Mouse (Mus musculus) hindbrain, embryonic 15.5 days (tissue): Measurements from ENCODE around the gene Fgfr2. TPM values are rescaled to one million over a fixed set of nuclear protein-coding genes. Genes with fewer than 3 reads are reported as not detected.

Source experiments
- ATAC-seq: fragments of 200-750 bp; cut with Nextera tagmentation; 2 replicates; pipeline ENCODE4 v1.8.0; 2017; ENCODE audit warnings: low read depth, moderate number of reproducible peaks, moderate TSS enrichment; ENCODE audit not compliant: low FRiP score
- H3K27ac ChIP-seq: fragments of 300-500 bp; sonication (generic); replicated peaks from 2 replicates; pipeline ENCODE4 v1.5.1; 2015; ENCODE audit warnings: mild to moderate bottlenecking, inconsistent platforms
- H3K27me3 ChIP-seq: fragments of 300-500 bp; sonication (generic); 2 replicates; pipeline ENCODE4 v1.6.1; 2015; ENCODE audit warnings: control low read depth, inconsistent platforms
- H3K36me3 ChIP-seq: fragments of 300-500 bp; sonication (generic); 2 replicates; pipeline ENCODE4 v1.6.1; 2015; ENCODE audit warnings: control low read depth, inconsistent platforms
- H3K4me1 ChIP-seq: fragments of 300-500 bp; sonication (generic); replicated peaks from 2 replicates; pipeline ENCODE4 v1.6.1; 2015; ENCODE audit warnings: control low read depth, inconsistent platforms
- H3K4me2 ChIP-seq: fragments of 300-500 bp; sonication (generic); 2 replicates; pipeline ENCODE4 v1.6.1; 2015; ENCODE audit warnings: moderate library complexity, mild to moderate bottlenecking, inconsistent platforms
- H3K4me3 ChIP-seq: fragments of 300-500 bp; sonication (generic); 2 replicates; pipeline ENCODE4 v1.5.1; 2015; ENCODE audit warnings: mild to moderate bottlenecking, inconsistent platforms
- H3K9ac ChIP-seq: fragments of 300-500 bp; sonication (generic); 2 replicates; pipeline ENCODE4 v1.6.1; 2015; ENCODE audit warnings: inconsistent platforms
- H3K9me3 ChIP-seq: fragments of 300-500 bp; sonication (generic); 2 replicates; pipeline ENCODE4 v1.6.1; 2016; ENCODE audit warnings: control low read depth, inconsistent platforms
- WGBS: fragments of 180-500 bp; shearing (Covaris S2); methylation state at CpG from one replicate; pipeline ENCODE4 v1.1.7; 2015; 5-methylcytosine and 5-hydroxymethylcytosine counted together
- polyA plus RNA-seq: library from polyadenylated mRNA; unstranded; fragments of >200 nt; fragmentation: Nextera tagmentation; extraction: Ambion mirVana; gene quantifications from 2 replicates; pipeline ENCODE4 v1.2.1, GENCODE M21; 2015

The Fgfr2 gene
- polyA plus RNA-seq, 1 experiment from 2014 or later = 28.5 TPM

- Histone ChIP-seq H3K4me2 (no peak overlapping the region), H3K27me3 (no peaks in the 10 kb centered on the region), H3K27ac (no peak overlapping the region), H3K9me3 (no peaks in the 10 kb centered on the region), H3K4me1 (peaks cover 5% of the 10 kb centered on the region), H3K36me3 (no peaks in the 10 kb centered on the region), H3K4me3 (no peak overlapping the region), H3K9ac (no peak overlapping the region)
- over 99% methylated on average over 5 of the region's 5 CpGs for WGBS
- no peak for ATAC-seq
Observed at GRCm38 (mm10) chr7:130664037-130664436, 2459.1 kb downstream of the Fgfr2 start.

- Histone ChIP-seq H3K9ac (no peak overlapping the region), H3K4me2 (no peak overlapping the region), H3K4me3 (no peak overlapping the region), H3K27me3 (no peaks in the 10 kb centered on the region), H3K27ac (no peak overlapping the region), H3K36me3 (no peaks in the 10 kb centered on the region), H3K4me1 (no peaks in the 10 kb centered on the region), H3K9me3 (no peaks in the 10 kb centered on the region)
- WGBS = 72% methylated on average over 4 of the region's 4 CpGs
- ATAC-seq = no peak
Observed at GRCm38 (mm10) chr7:130662869-130663268, 2460.3 kb downstream of the Fgfr2 start.

GRCm38 (mm10) chr7:130662250-130662649 lies 2460.9 kb downstream of the Fgfr2 start:
- Histone ChIP-seq H3K9ac (no peak overlapping the region), H3K9me3 (no peaks in the 10 kb centered on the region), H3K36me3 (no peaks in the 10 kb centered on the region), H3K4me1 (no peaks in the 10 kb centered on the region), H3K27me3 (no peaks in the 10 kb centered on the region), H3K4me3 (no peak overlapping the region), H3K4me2 (no peak overlapping the region), H3K27ac (no peak overlapping the region)
- 61% methylated on average over 5 of the region's 5 CpGs for WGBS
- no peak for ATAC-seq

GRCm38 (mm10) chr7:130659129-130659528 lies 2464.0 kb downstream of the Fgfr2 start:
- Histone ChIP-seq H3K9ac (no peak overlapping the region), H3K36me3 (no peaks in the 10 kb centered on the region), H3K9me3 (no peaks in the 10 kb centered on the region), H3K4me1 (no peaks in the 10 kb centered on the region), H3K27me3 (no peaks in the 10 kb centered on the region), H3K4me3 (no peak overlapping the region), H3K27ac (no peak overlapping the region), H3K4me2 (no peak overlapping the region)
- WGBS = 94% methylated on average over 5 of the region's 5 CpGs
- no peak for ATAC-seq

GRCm38 (mm10) chr7:130657751-130658150 lies 2465.4 kb downstream of the Fgfr2 start:
- no peaks in the 10 kb centered on the region for H3K36me3 ChIP-seq
- no peak overlapping the region for H3K4me2 ChIP-seq
- ATAC-seq = no peak
- no peak overlapping the region for H3K27ac ChIP-seq
- H3K9ac ChIP-seq = no peak overlapping the region
- H3K27me3 ChIP-seq = no peaks in the 10 kb centered on the region
- 84% methylated on average over 13 of the region's 13 CpGs for WGBS
- H3K9me3 ChIP-seq = no peaks in the 10 kb centered on the region
- no peak overlapping the region for H3K4me3 ChIP-seq
- no peaks in the 10 kb centered on the region for H3K4me1 ChIP-seq

- Histone ChIP-seq H3K4me1 (no peaks in the 10 kb centered on the region), H3K9me3 (no peaks in the 10 kb centered on the region), H3K36me3 (no peaks in the 10 kb centered on the region), H3K27ac (no peak overlapping the region), H3K4me2 (no peak overlapping the region), H3K27me3 (no peaks in the 10 kb centered on the region), H3K4me3 (no peak overlapping the region), H3K9ac (no peak overlapping the region)
- ATAC-seq = no peak
- WGBS = 94% methylated on average over 8 of the region's 8 CpGs
Observed at GRCm38 (mm10) chr7:130656965-130657364, 2466.2 kb downstream of the Fgfr2 start.

GRCm38 (mm10) chr7:130654562-130654961 lies 2468.6 kb downstream of the Fgfr2 start:
- Histone ChIP-seq H3K27ac (no peak overlapping the region), H3K4me2 (no peak overlapping the region), H3K4me3 (no peak overlapping the region), H3K36me3 (no peaks in the 10 kb centered on the region), H3K9ac (no peak overlapping the region), H3K4me1 (no peaks in the 10 kb centered on the region), H3K27me3 (no peaks in the 10 kb centered on the region), H3K9me3 (no peaks in the 10 kb centered on the region)
- 80% methylated on average over 2 of the region's 2 CpGs for WGBS
- no peak for ATAC-seq

GRCm38 (mm10) chr7:130653036-130653555 lies 2470.1 kb downstream of the Fgfr2 start:
- WGBS = 48% methylated on average over 6 of the region's 6 CpGs
- Histone ChIP-seq H3K9ac (no peak overlapping the region), H3K27ac (no peak overlapping the region), H3K9me3 (no peaks in the 10 kb centered on the region), H3K27me3 (no peaks in the 10 kb centered on the region), H3K4me3 (no peak overlapping the region), H3K4me2 (no peak overlapping the region), H3K36me3 (no peaks in the 10 kb centered on the region), H3K4me1 (0 out of 2 replicates have a peak, but pooled peaks cover 4% of the 10 kb centered on the region)
- no peak for ATAC-seq

- Histone ChIP-seq H3K4me1 (peaks cover 20% of the 10 kb centered on the region), H3K4me2 (no peak overlapping the region), H3K27ac (no peak overlapping the region), H3K36me3 (no peaks in the 10 kb centered on the region), H3K27me3 (peaks cover 3% of the 10 kb centered on the region; the same call in 1 of the 2 replicates), H3K9ac (no peak overlapping the region), H3K4me3 (no peak overlapping the region), H3K9me3 (no peaks in the 10 kb centered on the region)
- WGBS = 92% methylated on average over 5 of the region's 5 CpGs
- no peak for ATAC-seq
Observed at GRCm38 (mm10) chr7:130650621-130651020, 2472.5 kb downstream of the Fgfr2 start.

GRCm38 (mm10) chr7:130649257-130649656 lies 2473.9 kb downstream of the Fgfr2 start:
- H3K27ac ChIP-seq = no peak overlapping the region
- no peak overlapping the region for H3K9ac ChIP-seq
- WGBS = 35% methylated on average over 7 of the region's 7 CpGs
- no peaks in the 10 kb centered on the region for H3K36me3 ChIP-seq
- peaks cover 13% of the 10 kb centered on the region; the same call in 1 of the 2 replicates for H3K27me3 ChIP-seq
- peaks cover 24% of the 10 kb centered on the region for H3K4me1 ChIP-seq
- H3K9me3 ChIP-seq = no peaks in the 10 kb centered on the region
- H3K4me2 ChIP-seq = no peak overlapping the region
- no peak for ATAC-seq
- no peak overlapping the region for H3K4me3 ChIP-seq

- Histone ChIP-seq H3K9me3 (no peaks in the 10 kb centered on the region), H3K36me3 (no peaks in the 10 kb centered on the region), H3K9ac (no peak overlapping the region), H3K4me2 (no peak overlapping the region), H3K4me3 (no peak overlapping the region), H3K27ac (no peak overlapping the region), H3K4me1 (peaks cover 24% of the 10 kb centered on the region), H3K27me3 (peaks cover 17% of the 10 kb centered on the region; the same call in 1 of the 2 replicates)
- no peak for ATAC-seq
- 70% methylated on average over 4 of the region's 4 CpGs for WGBS
Observed at GRCm38 (mm10) chr7:130648061-130648460, 2475.1 kb downstream of the Fgfr2 start.

- ATAC-seq = peak; percentile 76; the same call in 1 of the 2 replicates
- Histone ChIP-seq H3K4me3 (peak overlapping the region; percentile 47), H3K36me3 (no peaks in the 10 kb centered on the region), H3K4me1 (peaks cover 24% of the 10 kb centered on the region), H3K9me3 (no peaks in the 10 kb centered on the region), H3K27ac (no peak overlapping the region), H3K9ac (peak overlapping the region; percentile 36), H3K27me3 (peaks cover 17% of the 10 kb centered on the region; the same call in 1 of the 2 replicates), H3K4me2 (peak overlapping the region; percentile 96)
- WGBS = under 1% methylated on average over 18 of the region's 18 CpGs
Observed at GRCm38 (mm10) chr7:130646762-130647139, 2476.4 kb downstream of the Fgfr2 start.
